Mouse (Mus musculus) ES-E14 (cell line): ENCODE results near the gene Otp.

ENCODE experiments used
- CHD2 ChIP-seq: IDR thresholded peaks from 2 replicates; pipeline ENCODE4 v1.6.1; 2014; ENCODE audit warnings: mild to moderate bottlenecking, low read depth, low read length, inconsistent platforms
- HCFC1 ChIP-seq: IDR thresholded peaks from 2 replicates; pipeline ENCODE4 v1.6.1; 2012; ENCODE audit warnings: low read length, inconsistent platforms, borderline replicate concordance; ENCODE audit not compliant: insufficient read depth
- MAFK ChIP-seq: IDR thresholded peaks from 2 replicates; pipeline ENCODE4 v1.6.1; 2014; ENCODE audit warnings: mild to moderate bottlenecking, low read depth, low read length, inconsistent platforms; ENCODE audit not compliant: insufficient read depth
- ZC3H11A ChIP-seq: IDR thresholded peaks from 2 replicates; pipeline ENCODE4 v1.6.1; 2012; ENCODE audit warnings: low read depth, mild to moderate bottlenecking, inconsistent platforms, low read length, borderline replicate concordance
- ZNF384 ChIP-seq: IDR thresholded peaks from 2 replicates; pipeline ENCODE4 v1.6.1; 2012; ENCODE audit warnings: low read depth, low read length, inconsistent platforms

DNA sequence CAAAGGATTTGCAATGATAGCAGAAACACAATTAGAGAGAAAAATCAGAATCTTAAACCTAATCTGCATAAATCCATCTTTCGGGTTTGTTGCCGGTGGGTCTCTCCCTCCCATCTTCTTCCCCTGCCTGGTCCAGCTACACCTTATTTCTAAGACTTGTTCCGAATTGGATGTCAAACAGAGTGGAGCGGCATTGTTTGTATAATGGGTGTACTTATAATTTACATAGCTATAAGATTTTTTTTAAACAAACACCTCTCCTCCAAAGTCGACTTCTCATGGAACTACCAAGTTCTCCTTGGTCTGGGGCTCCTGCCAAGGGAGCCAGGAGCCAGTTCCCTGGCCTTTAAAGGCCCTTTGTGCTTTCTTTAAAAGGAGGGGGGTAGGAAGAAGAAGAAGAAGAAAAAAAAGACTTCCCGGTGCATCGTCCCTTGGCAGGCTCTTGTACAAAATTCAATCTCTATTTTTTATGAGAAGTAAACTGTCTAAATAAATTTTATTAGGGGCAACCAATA lies 3.5 kb upstream of the Otp start:
- TF ChIP-seq ZC3H11A (no peak), MAFK (no peak), ZNF384 (no peak), CHD2 (no peak), HCFC1 (no peak)
